In genomic region chr3:94996946-94997345, GRCm38 (mm10) we compare ENCODE assay signal across 8 mouse cellular contexts. TPM values are rescaled to one million over a fixed set of nuclear protein-coding genes. Genes with fewer than 3 reads are reported as not detected.
DNase-seq lines count a peak whose midpoint lies in the region; ATAC-seq and TF ChIP-seq lines count a peak whose summit lies in the region.
"Had no signal": no experiment of that assay in that cellular context is flagged by ENCODE, and none has a peak within 500 bp of the region (broad histone marks: within the 10 kb centered on the region; RNA-seq: fewer than 3 reads in every experiment).

No protein-coding gene starts in this region.

- H3K4me2 ChIP-seq in lung, postnatal 0 days (replicated peaks; ENCODE audit: low read depth, low read length), result no peak overlapping the region
- H3K4me2 ChIP-seq: limb, embryonic 12.5 days had no signal

- peak; percentile 95 for TF ChIP-seq CTCF in lung, postnatal 0 days (IDR thresholded peaks at IDR 0.05)

- H3K4me1 ChIP-seq in lung, postnatal 0 days (ENCODE audit: insufficient read depth, low read depth, low read length), result no peaks in the 10 kb centered on the region
- H3K4me1 ChIP-seq: limb, embryonic 12.5 days had no signal

- intact Hi-C loops in gastrocnemius, postnatal 14 days (cut with DNase I; ENCODE audit: low total_unique reads), result loop anchor here (2.0 kb wide), 1 partner anchor 46 kb away; no protein-coding TSS in a partner anchor

- H3K27ac ChIP-seq in lung, postnatal 0 days (ENCODE audit: low read length), result no peak overlapping the region
- H3K27ac ChIP-seq: limb, embryonic 12.5 days had no signal

- H3K9ac ChIP-seq in lung, postnatal 0 days (replicated peaks; ENCODE audit: low read depth), result no peak overlapping the region
- H3K9ac ChIP-seq: limb, embryonic 12.5 days had no signal

- 29% methylated on average over 2 of the region's 2 CpGs for WGBS in lung, postnatal 0 days

- no peak for TF ChIP-seq EP300 in lung, postnatal 0 days (IDR thresholded peaks at IDR 0.05)

- H3K27me3 ChIP-seq in lung, postnatal 0 days (replicated peaks; ENCODE audit: insufficient read depth, low read length), result no peaks in the 10 kb centered on the region
- H3K27me3 ChIP-seq: limb, embryonic 12.5 days had no signal

- peak; percentile 76 for DNase-seq in MEL-GATA-1-ER (ENCODE audit: extremely low read depth, low read depth)
- peak; percentile 86 for DNase-seq in cerebellum, adult 8-10 months
- peak; percentile 73 for DNase-seq in gastrocnemius, postnatal 14 days
- peak; percentile 88 for DNase-seq in kidney, postnatal 4 days
- peak; percentile 91 for DNase-seq in lung, postnatal 0 days (ENCODE audit: low spot score)
- DNase-seq in skeletal muscle tissue, adult 2 months (ENCODE audit: low read depth, low spot score), result peak; percentile 56

- no peaks in the 10 kb centered on the region for H3K9me3 ChIP-seq in lung, postnatal 0 days (ENCODE audit: low read length)
- H3K9me3 ChIP-seq: limb, embryonic 12.5 days had no signal

- H3K4me3 ChIP-seq in lung, postnatal 0 days (ENCODE audit: low read depth, low read length), result no peak overlapping the region
- H3K4me3 ChIP-seq: limb, embryonic 12.5 days had no signal

- H3K36me3 ChIP-seq in lung, postnatal 0 days (ENCODE audit: insufficient read depth, low read length), result peaks cover 51% of the 10 kb centered on the region; the same call in 1 of the 2 replicates

- peak; percentile 90 for ATAC-seq in CD4-positive, CD25-positive, alpha-beta regulatory T cell, adult 4 months
- peak; percentile 56 for ATAC-seq in lung, postnatal 0 days

RNA-seq across cellular contexts. Expression of gene Zfp687, which starts 18.3 kb away (rescaled TPM):
- polyA plus RNA-seq in CD4-positive, CD25-positive, alpha-beta regulatory T cell, adult 4 months (2017; shearing (Covaris generic)), result 10 to 100 TPM; 10.9 to 24.0 TPM
- total RNA-seq in gastrocnemius, postnatal 14 days (2021), result 10 to 100 TPM; 12.4 to 13.8 TPM
- 9.9 and 10.1 TPM in 2 replicates for polyA plus RNA-seq in lung, postnatal 0 days (2015; fragmentation: Nextera tagmentation; extraction: Ambion mirVana)

RNA-seq across cellular contexts. Expression of gene Pi4kb, which starts 22.4 kb away (rescaled TPM):
- polyA plus RNA-seq in CD4-positive, CD25-positive, alpha-beta regulatory T cell, adult 4 months (2017; shearing (Covaris generic)), result 10 to 100 TPM in 1 of 2 experiments, 1 to 10 TPM in 1; 9.4 to 17.1 TPM
- total RNA-seq in gastrocnemius, postnatal 14 days (2021), result 10 to 100 TPM; 23.5 to 24.1 TPM
- polyA plus RNA-seq in lung, postnatal 0 days (2015; fragmentation: Nextera tagmentation; extraction: Ambion mirVana), result 13.6 and 15.6 TPM in 2 replicates

RNA-seq across cellular contexts. Expression of gene Rfx5, which starts 43.1 kb away (rescaled TPM):
- 10 to 100 TPM in 1 of 2 experiments, 1 to 10 TPM in 1; 9.4 to 10.9 TPM for polyA plus RNA-seq in CD4-positive, CD25-positive, alpha-beta regulatory T cell, adult 4 months (2017; shearing (Covaris generic))
- total RNA-seq in gastrocnemius, postnatal 14 days (2021), result 1 to 10 TPM; 5.8 to 7.2 TPM
- 3.3 and 3.5 TPM in 2 replicates for polyA plus RNA-seq in lung, postnatal 0 days (2015; fragmentation: Nextera tagmentation; extraction: Ambion mirVana)

RNA-seq across cellular contexts. Expression of gene Psmd4, which starts 45.5 kb away (rescaled TPM):
- 100 to 1,000 TPM; 171 to 277 TPM for polyA plus RNA-seq in CD4-positive, CD25-positive, alpha-beta regulatory T cell, adult 4 months (2017; shearing (Covaris generic))
- 100 to 1,000 TPM; 155 to 162 TPM for total RNA-seq in gastrocnemius, postnatal 14 days (2021)
- polyA plus RNA-seq in lung, postnatal 0 days (2015; fragmentation: Nextera tagmentation; extraction: Ambion mirVana), result 170 and 185 TPM in 2 replicates
